Mouse (Mus musculus) lung, embryonic 14.5 days (tissue): Measurements from ENCODE around the gene Wfdc5. TPM values are rescaled to one million over a fixed set of nuclear protein-coding genes. Genes with fewer than 3 reads are reported as not detected.

Experiments used
- ATAC-seq: fragments of 200-750 bp; cut with Nextera tagmentation; 2 replicates; pipeline ENCODE4 v1.8.0; 2017; ENCODE audit warnings: mild to moderate bottlenecking, moderate TSS enrichment, moderate library complexity; ENCODE audit not compliant: insufficient read depth
- DNase-seq: peaks from one replicate; pipeline ENCODE4 v3.0.0-alpha.2; 2015
- H3K27ac ChIP-seq: fragments of 300-500 bp; sonication (generic); 2 replicates; pipeline ENCODE4 v1.5.1; 2014; ENCODE audit warnings: low read depth, mild to moderate bottlenecking, moderate library complexity
- H3K27me3 ChIP-seq: fragments of 300-500 bp; sonication (generic); 2 replicates; pipeline ENCODE4 v1.6.1; 2014; ENCODE audit warnings: low read length, control low read depth; ENCODE audit not compliant: insufficient read depth
- H3K36me3 ChIP-seq: fragments of 300-500 bp; sonication (generic); 2 replicates; pipeline ENCODE4 v1.6.1; 2014; ENCODE audit warnings: control low read depth; ENCODE audit not compliant: insufficient read depth
- H3K4me1 ChIP-seq: fragments of 300-500 bp; sonication (generic); 2 replicates; pipeline ENCODE4 v1.6.1; 2014; ENCODE audit warnings: antibody characterized with exemption, control low read depth; ENCODE audit not compliant: insufficient read depth
- H3K4me2 ChIP-seq: fragments of 300-500 bp; sonication (generic); 2 replicates; pipeline ENCODE4 v1.6.1; 2014; ENCODE audit warnings: mild to moderate bottlenecking
- H3K4me3 ChIP-seq: fragments of 300-500 bp; sonication (generic); 2 replicates; pipeline ENCODE4 v1.5.1; 2014; ENCODE audit warnings: low read depth, low read length
- H3K9ac ChIP-seq: fragments of 300-500 bp; sonication (generic); 2 replicates; pipeline ENCODE4 v1.6.1; 2014
- H3K9me3 ChIP-seq: fragments of 300-500 bp; sonication (generic); 2 replicates; pipeline ENCODE4 v1.6.1; 2016; ENCODE audit warnings: low read depth, low read length, control low read depth
- CTCF ChIP-seq: IDR thresholded peaks from 2 replicates; pipeline ENCODE4 v1.5.1; 2016; ENCODE audit warnings: antibody characterized with exemption, low read depth
- WGBS: fragments of 180-500 bp; shearing (Covaris S2); extraction: QIAGEN DNeasy Blood & Tissue Kit; methylation state at CpG from one replicate; pipeline ENCODE4 v1.1.7; 2014; 5-methylcytosine and 5-hydroxymethylcytosine counted together
- polyA plus RNA-seq: library from polyadenylated mRNA; unstranded; fragments of >200 nt; fragmentation: Nextera tagmentation; extraction: Ambion mirVana; gene quantifications from 2 replicates; pipeline ENCODE4 v1.2.1, GENCODE M21; 2014

The Wfdc5 gene
- polyA plus RNA-seq, 1 experiment from 2014 or later: not detected

DNA sequence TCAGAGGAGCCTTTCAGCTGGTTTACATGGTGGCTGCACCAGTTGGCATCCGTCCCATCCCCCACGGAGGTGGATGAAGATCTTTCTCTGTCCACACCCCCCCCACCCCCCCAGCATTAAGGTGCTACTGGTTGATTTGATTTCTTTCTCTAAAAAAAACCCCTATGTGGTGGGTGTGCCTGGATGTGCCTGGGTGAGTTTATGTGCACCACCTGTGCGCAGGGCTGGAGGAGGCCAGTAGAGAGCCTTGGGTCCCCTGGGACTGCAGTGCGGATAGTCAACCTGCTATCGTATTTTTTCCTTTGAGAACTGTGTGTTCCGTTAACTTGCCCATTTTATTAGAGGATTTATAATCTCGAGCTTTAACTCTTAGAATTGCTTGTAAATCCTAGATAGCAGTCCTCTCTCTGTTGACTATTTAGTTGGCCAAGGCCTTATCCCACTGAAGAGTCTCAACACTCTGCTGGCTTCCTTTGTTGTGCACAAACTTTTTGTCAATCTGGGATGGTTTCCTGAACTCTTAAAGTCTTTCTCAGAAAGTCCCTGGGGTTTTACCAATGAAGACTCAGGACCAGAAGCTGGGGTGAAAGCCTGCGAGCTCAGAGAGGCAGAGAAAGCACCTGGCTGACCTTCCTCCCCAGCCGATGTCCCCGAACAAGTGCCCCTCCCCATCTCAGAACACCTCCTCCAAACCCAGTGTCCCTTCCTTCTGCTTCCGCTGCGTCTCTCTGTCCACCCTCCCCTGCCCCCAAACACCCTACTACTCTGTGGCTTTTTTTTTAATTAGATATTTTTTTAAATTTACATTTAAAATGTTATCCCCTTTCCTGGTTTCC, 53.7 kb downstream of the Wfdc5 start:
- 88% methylated on average over 12 of the region's 12 CpGs for WGBS
- Histone ChIP-seq H3K4me2 (no peak overlapping the region), H3K9me3 (no peaks in the 10 kb centered on the region), H3K27me3 (no peaks in the 10 kb centered on the region), H3K36me3 (peaks cover 29% of the 10 kb centered on the region; the same call in 1 of the 2 replicates), H3K4me3 (no peak overlapping the region), H3K4me1 (no peaks in the 10 kb centered on the region), H3K27ac (no peak overlapping the region), H3K9ac (no peak overlapping the region)
- ATAC-seq: no peak
- no peak for TF ChIP-seq CTCF
- no peak for DNase-seq

DNA sequence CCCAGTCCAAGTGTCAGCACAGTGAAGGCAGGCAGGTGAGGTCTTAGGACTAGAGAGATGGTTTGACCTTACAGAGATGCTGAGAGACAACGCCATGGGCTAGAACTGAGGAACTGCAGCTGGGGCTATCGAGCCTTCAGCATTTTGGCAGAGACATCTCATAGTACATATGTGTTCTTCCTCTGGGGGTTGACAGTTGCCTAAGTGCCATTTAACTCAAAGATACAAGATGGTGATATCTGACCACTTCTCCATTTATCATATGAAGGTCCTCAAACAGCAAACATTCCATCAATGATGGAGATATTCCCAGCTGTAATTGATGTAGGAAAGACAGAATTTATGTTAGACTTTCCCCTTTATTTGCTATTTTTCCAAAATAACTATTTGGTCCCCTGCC, 55.2 kb downstream of the Wfdc5 start:
- no peak overlapping the region for H3K9ac ChIP-seq
- H3K27ac ChIP-seq: no peak overlapping the region
- no peaks in the 10 kb centered on the region for H3K9me3 ChIP-seq
- ATAC-seq: no peak
- H3K4me2 ChIP-seq: no peak overlapping the region
- WGBS: 77% methylated on average over 2 of the region's 2 CpGs
- H3K27me3 ChIP-seq: no peaks in the 10 kb centered on the region
- H3K36me3 ChIP-seq: peaks cover 36% of the 10 kb centered on the region; the same call in 1 of the 2 replicates
- no peak for DNase-seq
- no peak for TF ChIP-seq CTCF
- no peak overlapping the region for H3K4me3 ChIP-seq
- H3K4me1 ChIP-seq: no peaks in the 10 kb centered on the region

DNA sequence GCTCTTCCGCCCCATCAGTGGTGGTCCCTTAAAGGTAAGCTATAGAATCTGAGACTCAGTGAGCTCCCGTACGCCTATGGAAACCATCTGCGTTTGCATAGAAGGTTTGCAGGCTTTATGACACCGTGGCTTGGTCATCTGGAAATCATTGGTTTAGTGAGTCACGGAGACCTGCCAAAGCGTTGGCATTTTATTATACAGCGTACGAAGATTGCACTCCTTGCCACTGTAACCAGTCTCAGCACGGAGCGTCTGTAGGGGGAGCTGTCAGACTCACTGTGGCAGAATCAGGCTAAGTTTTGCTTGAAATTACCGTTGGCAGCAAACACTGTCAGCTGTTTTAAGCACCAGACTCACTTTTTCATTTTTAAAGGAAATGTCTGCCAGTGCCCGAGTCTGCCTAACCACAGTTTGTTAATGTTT, 56.0 kb downstream of the Wfdc5 start:
- Histone ChIP-seq H3K4me2 (no peak overlapping the region), H3K27me3 (no peaks in the 10 kb centered on the region), H3K9ac (no peak overlapping the region), H3K4me1 (no peaks in the 10 kb centered on the region), H3K4me3 (no peak overlapping the region), H3K36me3 (peaks cover 34% of the 10 kb centered on the region; the same call in 1 of the 2 replicates), H3K27ac (no peak overlapping the region), H3K9me3 (no peaks in the 10 kb centered on the region)
- 73% methylated on average over 13 of the region's 13 CpGs for WGBS
- peak; percentile 52 for TF ChIP-seq CTCF
- DNase-seq: peak; percentile 58
- ATAC-seq: no peak

Other genes with a start within 250 kb of the Wfdc5 start
- 316 and 319 TPM in 2 replicates for gene Ywhab, start 187.8 kb downstream of the Wfdc5 start, polyA plus RNA-seq
- gene Pabpc1l, start 157.3 kb downstream of the Wfdc5 start, polyA plus RNA-seq: 1.1 and 1.8 TPM in 2 replicates
- 30.7 and 33.7 TPM in 2 replicates for gene Stk4, start 112.4 kb downstream of the Wfdc5 start, polyA plus RNA-seq
- 54.2 and 54.4 TPM in 2 replicates for gene Tomm34, start 111.6 kb downstream of the Wfdc5 start, polyA plus RNA-seq
- gene Kcns1, start 11.6 kb downstream of the Wfdc5 start, polyA plus RNA-seq: not detected in 2 replicates
- gene Wfdc12, start 7.9 kb upstream of the Wfdc5 start, polyA plus RNA-seq: not detected in 2 replicates
- gene Wfdc15a, start 17.4 kb upstream of the Wfdc5 start, polyA plus RNA-seq: not detected in 2 replicates
- not detected in 2 replicates for gene Wfdc15b, start 38.9 kb upstream of the Wfdc5 start, polyA plus RNA-seq
- not detected in 2 replicates for gene Svs2, start 55.7 kb upstream of the Wfdc5 start, polyA plus RNA-seq
- not detected in 2 replicates for gene Svs3b, start 73.9 kb upstream of the Wfdc5 start, polyA plus RNA-seq
- not detected in 2 replicates for gene Svs4, start 95.7 kb upstream of the Wfdc5 start, polyA plus RNA-seq
- gene Svs3a, start 106.5 kb upstream of the Wfdc5 start, polyA plus RNA-seq: not detected in 2 replicates
- not detected in 2 replicates for gene Svs6, start 134.0 kb upstream of the Wfdc5 start, polyA plus RNA-seq
- gene Svs5, start 150.0 kb upstream of the Wfdc5 start, polyA plus RNA-seq: not detected in 2 replicates
- 0.73 and 0.86 TPM in 2 replicates for gene Slpi, start 206.4 kb upstream of the Wfdc5 start, polyA plus RNA-seq
- gene Rbpjl, start 220.4 kb upstream of the Wfdc5 start, polyA plus RNA-seq: 4.9 and 5.1 TPM in 2 replicates
- gene Matn4, start 222.4 kb upstream of the Wfdc5 start, polyA plus RNA-seq: 5.5 and 6.7 TPM in 2 replicates